Comparison of ENCODE assay signal across 17 mouse cellular contexts in genomic region chr12:24890158-24890557, GRCm38 (mm10). TPM values are rescaled to one million over a fixed set of nuclear protein-coding genes. Genes with fewer than 3 reads are reported as not detected.
A peak's percentile ranks its signal among the peaks of the same experiment; 100 is the strongest.
DNase-seq lines count a peak whose midpoint lies in the region; ATAC-seq lines count a peak whose summit lies in the region.
"Had no signal": no experiment of that assay in that cellular context is flagged by ENCODE, and none has a peak within 500 bp of the region (broad histone marks: within the 10 kb centered on the region; RNA-seq: fewer than 3 reads in every experiment).

No protein-coding gene starts in this region.

- 82% methylated on average over 2 of the region's 2 CpGs for WGBS in heart, embryonic 16.5 days
- 93% methylated on average over 2 of the region's 2 CpGs for WGBS in intestine, embryonic 16.5 days
- 82% methylated on average over 2 of the region's 2 CpGs for WGBS in midbrain, embryonic 14.5 days

- ATAC-seq in heart, embryonic 16.5 days (replicated peaks; ENCODE audit: extremely low read depth, insufficient read depth, low FRiP score), result no peak
- peak; percentile 17; the same call in 1 of the 2 replicates for ATAC-seq in intestine, embryonic 16.5 days
- peak; percentile 41; the same call in 1 of the 2 replicates for ATAC-seq in megakaryocyte, adult 5-6 weeks (ENCODE audit: poor library complexity, severe bottlenecking)
- ATAC-seq in midbrain, embryonic 14.5 days (ENCODE audit: low FRiP score, low TSS enrichment), result no peak
- ATAC-seq: forebrain, postnatal 0 days had no signal

- H3K9me3 ChIP-seq in heart, embryonic 16.5 days (replicated peaks; ENCODE audit: control insufficient read depth, low read length), result no peaks in the 10 kb centered on the region
- no peaks in the 10 kb centered on the region for H3K9me3 ChIP-seq in intestine, embryonic 16.5 days (ENCODE audit: control insufficient read depth, low read length)
- no peaks in the 10 kb centered on the region for H3K9me3 ChIP-seq in midbrain, embryonic 14.5 days (ENCODE audit: control insufficient read depth, low read length)
- H3K9me3 ChIP-seq: limb, embryonic 15.5 days; megakaryocyte, embryonic 14.5 days had no signal

- no peak for DNase-seq in heart, postnatal 14 days
- DNase-seq in c-Kit-negative CD71-positive TER-119-positive erythroid progenitor cells, embryonic 14.5 days (ENCODE audit: low read depth, low spot score), result peak; percentile 40
- DNase-seq in cerebellum, postnatal 10 days, result no peak
- no peak for DNase-seq in layer of hippocampus, adult 18-20 months (ENCODE audit: low spot score in 2 of 2)
- DNase-seq in midbrain, embryonic 14.5 days, result no peak
- DNase-seq: cerebellum, adult 2 months; embryo, embryonic 11 days; forebrain, postnatal 0 days; gastrocnemius, postnatal 14 days; heart, postnatal 4 days; right cerebral cortex, adult 18-20 months; thymus, postnatal 25 days had no signal

- H3K27ac ChIP-seq in heart, embryonic 16.5 days (ENCODE audit: low read length), result peak overlapping the region; percentile 7; the same call in 1 of the 2 replicates
- peak overlapping the region; percentile 68 for H3K27ac ChIP-seq in intestine, embryonic 16.5 days (ENCODE audit: low read length)
- no peak overlapping the region for H3K27ac ChIP-seq in midbrain, embryonic 14.5 days (replicated peaks; ENCODE audit: low read depth, low read length)
- H3K27ac ChIP-seq: limb, embryonic 15.5 days had no signal

- H3K36me3 ChIP-seq in heart, embryonic 16.5 days (ENCODE audit: control insufficient read depth, insufficient read depth), result no peaks in the 10 kb centered on the region
- H3K36me3 ChIP-seq in intestine, embryonic 16.5 days (ENCODE audit: control insufficient read depth, insufficient read depth, low read length), result no peaks in the 10 kb centered on the region
- peaks cover 20% of the 10 kb centered on the region for H3K36me3 ChIP-seq in midbrain, embryonic 14.5 days (ENCODE audit: control insufficient read depth, insufficient read depth, low read length)

- H3K4me2 ChIP-seq in heart, embryonic 16.5 days (ENCODE audit: low read depth, low read length), result no peak overlapping the region
- no peak overlapping the region for H3K4me2 ChIP-seq in intestine, embryonic 16.5 days (ENCODE audit: low read depth, low read length)
- no peak overlapping the region for H3K4me2 ChIP-seq in midbrain, embryonic 14.5 days (ENCODE audit: low read length)
- H3K4me2 ChIP-seq: limb, embryonic 15.5 days had no signal

- no peak overlapping the region for H3K9ac ChIP-seq in heart, embryonic 16.5 days (ENCODE audit: low read length)
- no peak overlapping the region for H3K9ac ChIP-seq in intestine, embryonic 16.5 days (ENCODE audit: low read depth, low read length)
- no peak overlapping the region for H3K9ac ChIP-seq in midbrain, embryonic 14.5 days (replicated peaks; ENCODE audit: low read length)
- H3K9ac ChIP-seq: forebrain, postnatal 0 days; limb, embryonic 15.5 days had no signal

- intact Hi-C loops in heart, postnatal 14 days (cut with DNase I), result no loop called here

- no peaks in the 10 kb centered on the region for H3K27me3 ChIP-seq in heart, embryonic 16.5 days (ENCODE audit: control insufficient read depth, insufficient read depth, low read length)
- H3K27me3 ChIP-seq in intestine, embryonic 16.5 days (replicated peaks; ENCODE audit: control insufficient read depth, insufficient read depth, low read length), result no peaks in the 10 kb centered on the region
- no peaks in the 10 kb centered on the region for H3K27me3 ChIP-seq in midbrain, embryonic 14.5 days (ENCODE audit: control insufficient read depth, insufficient read depth, low read length)
- H3K27me3 ChIP-seq: limb, embryonic 15.5 days; megakaryocyte, embryonic 14.5 days had no signal

- no peak overlapping the region for H3K4me3 ChIP-seq in heart, embryonic 16.5 days (ENCODE audit: low read length)
- no peak overlapping the region for H3K4me3 ChIP-seq in intestine, embryonic 16.5 days (ENCODE audit: low read length)
- H3K4me3 ChIP-seq in midbrain, embryonic 14.5 days (replicated peaks; ENCODE audit: low read depth, low read length), result no peak overlapping the region
- H3K4me3 ChIP-seq: limb, embryonic 15.5 days had no signal

- H3K4me1 ChIP-seq in heart, embryonic 16.5 days (ENCODE audit: control insufficient read depth, insufficient read depth, low read length), result peaks cover 29% of the 10 kb centered on the region
- H3K4me1 ChIP-seq in intestine, embryonic 16.5 days (ENCODE audit: control insufficient read depth, insufficient read depth, low read length), result peaks cover 12% of the 10 kb centered on the region
- peaks cover 11% of the 10 kb centered on the region for H3K4me1 ChIP-seq in midbrain, embryonic 14.5 days (ENCODE audit: control insufficient read depth, insufficient read depth, low read length)

RNA-seq across cellular contexts. Expression of gene Mboat2, which starts 59.5 kb away (rescaled TPM):
- 28.8 and 29.9 TPM in 2 replicates for polyA plus RNA-seq in heart, embryonic 16.5 days (2015; fragmentation: Nextera tagmentation; extraction: Ambion mirVana)
- total RNA-seq in heart, postnatal 14 days (2021), result 10 to 100 TPM; 12.6 to 14.6 TPM
- polyA plus RNA-seq in intestine, embryonic 16.5 days (2015; fragmentation: Nextera tagmentation; extraction: Ambion mirVana), result 16.5 and 19.5 TPM in 2 replicates
- 0.18 and 1.2 TPM in 2 replicates for total RNA-seq in megakaryocyte, adult 5-6 weeks (2015)
- total RNA-seq in megakaryocyte, adult 5-6 weeks (2017), result 1.1 and 1.4 TPM in 2 replicates
- total RNA-seq in layer of hippocampus, adult 18-20 months (2021), result 10 to 100 TPM; 83.9 to 88.1 TPM
- polyA plus RNA-seq in midbrain, embryonic 14.5 days (2014; fragmentation: Nextera tagmentation; extraction: Ambion mirVana), result 62.3 and 91.0 TPM in 2 replicates

Comparison
In these comparisons a context has a peak if more than half of its experiments do, and no peak if none do; other contexts are left out.
1. ATAC-seq: peak in intestine, embryonic 16.5 days (single experiment) and megakaryocyte, adult 5-6 weeks (single experiment); none in heart, embryonic 16.5 days (single experiment) and midbrain, embryonic 14.5 days (single experiment).
2. RNA of gene Mboat2, which starts 59.5 kb away (total RNA-seq): 83.9 to 88.1 TPM in layer of hippocampus, adult 18-20 months and 12.6 to 14.6 TPM in heart, postnatal 14 days; 0.18 to 1.4 TPM in megakaryocyte, adult 5-6 weeks; every median in the first group is over 4 times any median in the second.